Mouse (Mus musculus) kidney, adult 2 months (tissue): ENCODE results near the gene Rbms1. TPM values are rescaled to one million over a fixed set of nuclear protein-coding genes. Genes with fewer than 3 reads are reported as not detected.
"Not testable (repeated sequence)": the region's sequence is repeated elsewhere in the genome, so short reads cannot be mapped to it uniquely, and the experiment has no call there.

ENCODE experiments used
- DNase-seq: peaks from one replicate; pipeline ENCODE4 v3.0.0; 2021
- H3K27ac ChIP-seq: fragments of 200-500 bp; 2 replicates; pipeline ENCODE4 v1.5.1; 2012; ENCODE audit warnings: low read depth, low read length, control low read depth, inconsistent platforms; ENCODE audit not compliant: insufficient read depth
- H3K27me3 ChIP-seq: fragments of 200-500 bp; replicated peaks from 2 replicates; pipeline ENCODE4 v1.6.1; 2012; ENCODE audit warnings: mild to moderate bottlenecking, moderate library complexity, low read length, inconsistent platforms; ENCODE audit not compliant: control insufficient read depth, insufficient read depth
- H3K36me3 ChIP-seq: fragments of 200-500 bp; 2 replicates; pipeline ENCODE4 v1.6.1; 2012; ENCODE audit warnings: mild to moderate bottlenecking, moderate library complexity, low read length, inconsistent platforms; ENCODE audit not compliant: control insufficient read depth, insufficient read depth
- H3K4me1 ChIP-seq: fragments of 200-500 bp; 2 replicates; pipeline ENCODE4 v1.6.1; 2011; ENCODE audit warnings: low read length; ENCODE audit not compliant: control insufficient read depth, insufficient read depth
- H3K4me3 ChIP-seq: fragments of 200-500 bp; 2 replicates; pipeline ENCODE4 v1.5.1; 2011; ENCODE audit warnings: mild to moderate bottlenecking, low read depth, low read length, control low read depth; ENCODE audit not compliant: insufficient read depth
- CTCF ChIP-seq: fragments of 200-500 bp; conservative IDR thresholded peaks from 2 replicates; pipeline ENCODE4 v1.5.1; 2011; ENCODE audit warnings: low read depth, mild to moderate bottlenecking, control low read depth, low read length, moderate library complexity, mixed read lengths; ENCODE audit not compliant: insufficient read depth, insufficient read length
- POLR2A ChIP-seq: fragments of 200-500 bp; IDR thresholded peaks from one replicate; pipeline ENCODE4 v1.6.1; 2011; ENCODE audit warnings: low read depth, low read length, control low read depth
- WGBS: fragments of 180-500 bp; shearing (Covaris S2); methylation state at CpG from one replicate; pipeline ENCODE4 v1.1.7; 2018; 5-methylcytosine and 5-hydroxymethylcytosine counted together
- polyA plus RNA-seq: library from polyadenylated mRNA; depleted of rRNA; stranded (reverse); fragments of >200 nt; gene quantifications from 2 replicates; pipeline ENCODE4 v1.2.3, GENCODE M21; 2012

The Rbms1 gene
- polyA plus RNA-seq, 1 experiment, result 73.8 TPM

DNA sequence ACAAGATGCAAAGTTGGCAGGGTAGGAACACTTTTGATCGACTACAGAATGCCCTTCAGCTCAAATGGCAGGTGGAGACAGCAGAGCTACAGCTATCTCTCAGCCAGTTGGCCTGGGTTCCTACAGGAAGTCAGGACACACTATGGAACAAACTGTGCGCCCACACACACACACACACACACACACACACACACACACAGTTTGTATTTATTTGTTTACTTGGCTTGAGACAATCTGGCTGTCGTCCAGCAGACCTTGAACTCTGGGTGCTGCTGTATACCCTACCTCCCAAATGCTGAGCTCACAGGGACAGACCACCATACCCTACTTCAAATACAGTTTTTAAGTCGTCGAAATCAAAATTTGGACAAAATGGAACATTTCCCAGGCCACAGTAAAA lies 125.4 kb downstream of the Rbms1 start:
- 64% methylated on average over 5 of the region's 5 CpGs for WGBS
- TF ChIP-seq CTCF (no peak), POLR2A (no peak)
- DNase-seq, result peak; percentile 56
- Histone ChIP-seq H3K27me3 (no peaks in the 10 kb centered on the region), H3K4me1 (0 out of 2 replicates have a peak, but pooled peaks cover 3% of the 10 kb centered on the region), H3K36me3 (no peaks in the 10 kb centered on the region; the same call in 1 of the 2 replicates), H3K27ac (peak overlapping the region; percentile 39; the same call in 1 of the 2 replicates), H3K4me3 (no peak overlapping the region)

DNA sequence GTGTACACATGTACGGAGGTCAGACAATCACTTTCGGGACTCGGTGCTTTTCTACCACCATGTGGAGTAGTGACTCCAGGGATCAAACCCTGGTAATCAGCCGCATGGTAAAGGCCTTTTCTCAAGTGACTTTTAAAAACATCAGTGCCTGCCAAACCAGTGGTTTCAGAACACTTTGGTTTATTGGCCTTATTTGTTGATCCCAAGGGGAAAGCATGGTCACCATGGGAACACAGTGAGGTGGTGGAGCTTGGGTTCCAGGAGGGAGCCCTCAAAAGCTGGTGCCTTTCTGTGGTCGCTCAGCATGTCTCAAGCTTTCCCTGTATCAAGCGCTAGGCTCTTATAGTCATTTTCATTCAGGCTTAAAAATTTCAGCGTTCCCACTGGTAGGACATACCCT lies 126.8 kb downstream of the Rbms1 start:
- no peaks in the 10 kb centered on the region for H3K27me3 ChIP-seq
- peaks cover 3% of the 10 kb centered on the region; the same call in 1 of the 2 replicates for H3K4me1 ChIP-seq
- no peaks in the 10 kb centered on the region for H3K36me3 ChIP-seq
- WGBS, result 83% methylated on average over 7 of the region's 7 CpGs
- no peak for TF ChIP-seq POLR2A
- TF ChIP-seq CTCF, result no peak
- peak overlapping the region; percentile 15; the same call in 1 of the 2 replicates for H3K27ac ChIP-seq
- no peak overlapping the region for H3K4me3 ChIP-seq
- DNase-seq, result peak; percentile 54

DNA sequence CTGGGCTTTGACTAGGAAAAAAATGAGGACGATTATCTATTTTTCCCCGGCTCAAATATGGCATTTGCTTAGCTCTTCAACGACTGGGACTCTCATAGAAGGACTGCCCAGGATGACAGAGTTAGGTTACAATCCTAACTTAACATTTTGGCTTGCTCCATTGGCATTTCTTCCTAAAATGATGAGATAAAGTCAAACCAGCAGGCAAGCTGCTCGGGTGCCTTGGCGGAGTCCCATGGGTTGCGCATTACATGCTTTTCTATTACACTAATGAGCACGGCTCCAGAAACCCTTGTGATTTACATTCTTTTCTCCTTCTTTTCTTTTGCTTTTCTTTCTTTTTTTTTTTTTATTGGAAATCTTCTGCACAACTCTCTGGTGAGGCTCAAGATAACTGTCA lies 128.7 kb downstream of the Rbms1 start:
- Histone ChIP-seq H3K27me3 (no peaks in the 10 kb centered on the region), H3K4me1 (peaks cover 6% of the 10 kb centered on the region; the same call in 1 of the 2 replicates), H3K36me3 (no peaks in the 10 kb centered on the region), H3K27ac (no peak overlapping the region), H3K4me3 (no peak overlapping the region)
- 79% methylated on average over 7 of the region's 7 CpGs for WGBS
- no peak for DNase-seq
- TF ChIP-seq CTCF (no peak), POLR2A (no peak)

DNA sequence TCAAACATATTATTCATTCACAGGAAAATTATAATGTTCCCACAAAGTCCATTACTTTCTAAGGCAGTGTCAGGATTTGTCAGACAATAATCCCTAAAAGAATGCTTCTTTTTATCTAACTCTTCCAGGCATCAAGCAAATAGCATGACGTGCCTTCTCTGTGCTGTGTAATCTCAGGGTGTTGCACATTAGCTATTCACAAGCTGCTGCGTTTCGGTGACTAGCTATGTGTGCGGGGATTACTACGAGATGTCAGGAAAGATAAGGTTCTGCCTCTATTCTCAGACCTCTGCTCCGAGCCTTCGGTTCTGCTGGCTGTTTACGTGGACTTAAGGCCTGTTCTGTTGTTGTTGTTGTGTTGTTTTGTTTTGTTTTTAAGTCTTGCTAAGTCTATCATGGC lies 130.7 kb downstream of the Rbms1 start:
- WGBS, result 76% methylated on average over 8 of the region's 8 CpGs
- Histone ChIP-seq H3K36me3 (no peaks in the 10 kb centered on the region), H3K27me3 (no peaks in the 10 kb centered on the region), H3K4me1 (peaks cover 6% of the 10 kb centered on the region; the same call in 1 of the 2 replicates), H3K4me3 (no peak overlapping the region), H3K27ac (no peak overlapping the region)
- TF ChIP-seq POLR2A (no peak), CTCF (no peak)
- no peak for DNase-seq

DNA sequence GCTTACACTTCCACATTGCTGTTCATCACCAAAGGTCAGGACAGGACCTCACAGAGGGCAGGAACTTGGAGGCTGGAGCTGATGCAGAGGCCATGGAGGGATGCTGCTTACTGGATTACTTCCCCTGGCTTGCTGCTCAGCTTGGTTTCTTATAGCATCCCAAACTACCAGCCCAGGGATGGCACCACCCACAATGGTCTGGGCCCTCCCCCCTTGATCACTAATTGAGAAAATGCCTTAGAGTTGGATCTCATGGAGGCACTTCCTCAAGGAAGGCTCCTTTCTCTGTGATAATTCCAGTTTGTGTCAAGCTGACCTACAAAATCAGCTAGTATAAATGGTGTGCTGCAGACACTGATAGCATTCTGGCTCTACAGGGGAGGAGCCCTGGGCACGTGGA lies 132.5 kb downstream of the Rbms1 start:
- not testable (repeated sequence) for DNase-seq, H3K27ac ChIP-seq, H3K4me3 ChIP-seq, H3K27me3 ChIP-seq, H3K36me3 ChIP-seq
- H3K4me1 ChIP-seq, result peaks cover 11% of the 10 kb centered on the region
- WGBS, result 30% methylated on average over 1 of the region's 1 CpGs

DNA sequence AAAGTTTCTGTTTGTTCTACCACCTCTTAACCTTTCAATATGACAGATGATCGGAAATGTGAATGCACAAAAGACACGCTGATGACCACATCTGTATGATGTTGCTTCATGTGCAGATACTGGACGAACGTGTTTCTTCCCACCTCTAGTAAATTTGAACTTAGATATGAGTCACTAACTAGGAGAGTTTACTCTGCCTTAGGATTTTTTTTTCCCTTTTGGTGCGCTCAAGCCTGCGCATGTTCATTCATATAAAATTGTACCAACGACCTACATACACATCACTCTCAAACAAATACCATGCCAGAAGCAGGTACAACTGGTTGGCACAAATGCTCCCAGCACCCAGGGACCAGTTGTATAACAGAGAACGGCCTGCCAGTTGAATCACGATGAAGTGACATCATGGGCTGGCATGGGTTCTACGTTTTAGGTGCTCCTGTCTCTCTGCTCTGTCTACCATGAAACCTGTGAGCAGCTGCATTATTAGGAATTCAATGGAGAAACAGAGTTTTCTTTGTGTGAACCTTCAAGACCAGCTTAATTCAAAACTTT lies 134.0 kb downstream of the Rbms1 start:
- peak; percentile 37 for DNase-seq
- 81% methylated on average over 10 of the region's 10 CpGs for WGBS
- H3K36me3 ChIP-seq, result no peaks in the 10 kb centered on the region
- no peak overlapping the region for H3K4me3 ChIP-seq
- no peak overlapping the region for H3K27ac ChIP-seq
- H3K4me1 ChIP-seq, result peaks cover 11% of the 10 kb centered on the region
- H3K27me3 ChIP-seq, result no peaks in the 10 kb centered on the region
- TF ChIP-seq POLR2A (no peak), CTCF (no peak)

DNA sequence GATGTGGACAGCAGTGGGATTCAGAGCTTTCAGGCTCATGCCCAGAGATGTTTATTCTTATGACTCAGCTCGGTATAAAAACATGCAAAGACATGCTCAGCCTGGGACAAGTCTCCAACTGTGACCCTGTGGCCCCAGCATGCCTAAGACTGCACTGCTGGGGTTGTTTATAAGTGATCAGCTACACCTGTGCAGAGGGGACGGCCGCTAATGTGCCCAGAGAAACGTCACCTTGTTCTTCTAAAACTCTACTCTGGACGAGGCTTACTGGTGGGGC lies 135.9 kb downstream of the Rbms1 start:
- no peak for DNase-seq
- Histone ChIP-seq H3K4me1 (peaks cover 11% of the 10 kb centered on the region), H3K36me3 (no peaks in the 10 kb centered on the region), H3K27me3 (no peaks in the 10 kb centered on the region), H3K4me3 (no peak overlapping the region), H3K27ac (no peak overlapping the region)
- TF ChIP-seq POLR2A (no peak), CTCF (no peak)
- WGBS, result 55% methylated on average over 5 of the region's 5 CpGs

DNA sequence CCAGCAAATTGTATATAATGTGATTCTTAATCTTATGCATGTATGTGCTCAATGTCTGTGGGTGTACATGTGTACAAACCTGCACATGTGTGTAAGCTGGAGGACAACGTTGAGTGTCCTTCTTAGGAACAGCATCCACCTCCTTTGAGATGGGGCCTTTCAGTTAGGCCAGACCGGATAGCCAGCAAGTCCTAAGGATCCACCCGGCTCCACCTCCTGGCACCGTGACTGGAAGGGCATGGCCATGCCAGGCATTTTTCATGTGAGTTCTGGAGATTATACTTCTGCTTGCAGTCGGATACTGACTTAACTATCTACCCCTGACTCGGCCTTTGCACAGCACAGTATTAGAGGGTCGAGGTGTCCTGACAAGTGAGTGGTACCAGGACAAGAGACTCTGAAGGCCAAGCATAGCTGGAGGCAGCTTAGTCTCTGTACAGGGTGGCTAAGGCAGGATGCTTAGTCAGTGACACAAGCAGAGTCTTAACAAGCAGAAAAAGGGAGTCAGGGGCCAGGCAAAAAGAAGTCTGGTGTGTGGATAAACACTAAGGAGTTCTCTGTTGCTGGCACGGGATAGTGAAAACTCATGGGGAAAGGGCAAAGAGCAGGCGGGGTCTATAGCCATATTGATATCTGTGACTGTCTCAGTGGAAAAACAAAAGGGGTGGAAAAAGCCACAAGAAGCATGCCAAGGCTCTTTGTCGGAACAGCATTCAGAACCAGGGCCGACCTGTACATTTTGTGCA lies 136.4 kb downstream of the Rbms1 start:
- Histone ChIP-seq H3K4me1 (peaks cover 11% of the 10 kb centered on the region), H3K27ac (no peak overlapping the region), H3K36me3 (no peaks in the 10 kb centered on the region), H3K4me3 (no peak overlapping the region), H3K27me3 (no peaks in the 10 kb centered on the region)
- no peak for DNase-seq
- TF ChIP-seq CTCF, result no peak
- TF ChIP-seq POLR2A, result no peak
- WGBS, result 70% methylated on average over 11 of the region's 11 CpGs
